Mouse (Mus musculus) layer of hippocampus, postnatal 36 days (tissue): Measurements from ENCODE around the gene Slc6a19. TPM values are rescaled to one million over a fixed set of nuclear protein-coding genes. Genes with fewer than 3 reads are reported as not detected.
"Not testable (repeated sequence)": the region's sequence is repeated elsewhere in the genome, so short reads cannot be mapped to it uniquely, and the experiment has no call there.

Experiments
- DNase-seq, 2 experiments: peaks; one replicate each; pipeline ENCODE4 v3.0.0; 2022
- total RNA-seq, 2 experiments: library from RNA; stranded (reverse); gene quantifications; 2 replicates each; pipeline ENCODE4 v1.2.3; 2021

Slc6a19 gene
- total RNA-seq, 2 experiments from 2014 or later = not detected

GRCm38 (mm10) chr13:73712228-73712627 lies 7.6 kb upstream of the Slc6a19 start:
- no peak for DNase-seq

DNA sequence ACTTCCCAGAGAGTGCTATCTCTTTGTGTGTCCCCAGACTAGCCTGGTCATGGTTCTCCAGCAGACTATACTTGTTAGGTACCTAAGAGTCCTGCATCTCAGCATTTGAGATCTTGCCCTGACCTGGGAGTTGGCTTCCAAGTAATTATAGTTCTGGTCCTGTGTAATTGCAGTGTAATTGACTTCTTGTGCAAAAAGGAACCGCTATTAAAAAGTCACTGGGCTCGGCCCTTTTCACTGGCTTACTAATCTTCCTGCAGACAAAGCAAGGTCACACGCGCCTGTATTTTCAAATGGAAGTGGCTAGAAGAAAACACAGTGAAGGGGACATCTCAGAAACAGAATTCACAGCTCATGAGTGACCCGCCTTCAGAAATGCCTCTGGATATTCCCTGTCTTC lies 7.1 kb upstream of the Slc6a19 start:
- no peak for DNase-seq

DNA sequence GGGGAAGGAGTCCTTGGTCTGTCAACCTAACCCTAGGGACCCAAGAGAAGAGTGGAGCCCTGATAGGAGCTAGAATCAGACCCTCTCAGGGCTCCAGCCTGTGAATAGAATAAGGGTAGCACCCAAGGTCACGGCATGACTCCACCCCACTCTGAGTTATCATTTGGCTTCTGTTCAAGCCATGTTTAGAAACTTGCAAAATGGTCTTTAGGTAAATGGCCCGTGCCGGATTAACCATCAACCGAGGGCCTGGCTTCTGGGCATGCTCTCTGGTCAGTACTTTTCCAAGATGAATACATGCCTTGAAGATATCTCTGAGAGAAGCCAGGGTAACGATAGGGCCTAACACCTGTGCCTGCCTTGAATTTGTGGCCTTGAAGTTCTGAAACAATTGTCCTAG lies 6.6 kb upstream of the Slc6a19 start:
- DNase-seq = no peak

GRCm38 (mm10) chr13:73709491-73709890 lies 4.8 kb upstream of the Slc6a19 start:
- no peak for DNase-seq

DNA sequence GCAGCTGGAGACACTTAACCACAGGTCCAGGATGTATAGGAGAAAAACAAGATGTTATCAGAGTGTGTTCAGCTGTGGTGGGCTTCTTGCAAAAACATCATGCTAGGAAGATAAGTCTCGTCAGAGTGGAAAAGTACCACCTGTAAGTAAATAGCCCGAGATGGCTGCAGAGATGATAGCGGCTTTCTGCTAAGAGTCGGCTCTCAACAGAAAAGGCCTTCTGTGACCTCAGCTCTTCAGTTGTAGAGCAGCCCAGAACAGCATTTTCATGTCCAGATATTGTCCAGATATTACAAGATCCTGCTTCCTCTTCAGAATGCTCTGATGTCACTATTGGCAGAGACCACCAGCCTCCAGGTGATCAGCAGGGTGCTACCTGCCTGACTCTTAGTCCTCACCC lies 1.2 kb downstream of the Slc6a19 start:
- DNase-seq = not testable (repeated sequence)

GRCm38 (mm10) chr13:73702776-73703175 lies 1.9 kb downstream of the Slc6a19 start:
- DNase-seq = no peak

- DNase-seq = no peak
Observed at GRCm38 (mm10) chr13:73701161-73701883, 3.3 kb downstream of the Slc6a19 start.

DNA sequence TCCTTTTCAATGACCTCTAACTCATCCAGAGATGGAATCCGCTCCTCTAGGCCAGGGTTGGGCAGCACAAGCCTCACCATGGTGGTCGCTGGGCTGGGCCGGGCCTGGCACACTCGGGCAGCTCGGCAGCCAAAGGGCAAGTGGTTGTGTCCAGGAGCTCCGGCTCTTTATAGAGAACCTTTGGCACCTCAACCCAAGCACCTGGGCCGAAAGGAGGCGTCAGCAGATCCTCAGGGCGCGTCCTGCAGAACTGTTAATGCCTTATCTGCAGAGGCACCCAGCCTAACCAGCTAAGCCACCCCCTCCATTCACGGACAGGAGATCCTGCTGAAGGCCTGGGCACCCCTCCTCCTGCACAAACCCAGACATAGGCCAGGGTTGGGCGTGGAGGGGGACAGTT lies 4.1 kb downstream of the Slc6a19 start:
- no peak for DNase-seq

GRCm38 (mm10) chr13:73699714-73700113 lies 5.0 kb downstream of the Slc6a19 start:
- no peak for DNase-seq

- no peak for DNase-seq
Observed at GRCm38 (mm10) chr13:73696529-73696928, 8.1 kb downstream of the Slc6a19 start.

- no peak for DNase-seq
Observed at GRCm38 (mm10) chr13:73694972-73695371, 9.7 kb downstream of the Slc6a19 start.

DNA sequence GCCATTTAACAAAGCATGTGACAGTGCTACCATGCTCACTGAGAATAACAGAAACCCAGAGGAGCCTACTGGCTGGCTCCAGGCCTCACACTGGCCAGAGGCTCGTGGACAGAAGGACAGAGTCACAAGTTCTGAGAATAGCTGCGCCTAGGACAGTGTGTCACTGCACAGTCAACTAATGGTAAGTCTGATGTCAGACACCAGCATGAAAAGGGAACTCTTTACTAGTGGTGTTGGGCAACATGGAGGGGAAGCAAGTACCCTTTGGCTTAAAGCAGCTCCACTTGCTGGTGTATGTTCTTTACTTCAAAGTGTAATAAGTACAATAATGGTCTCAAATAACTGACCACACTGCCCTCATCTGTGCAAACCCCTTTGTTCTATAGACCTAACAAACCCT lies 11.3 kb downstream of the Slc6a19 start:
- DNase-seq = no peak

DNA sequence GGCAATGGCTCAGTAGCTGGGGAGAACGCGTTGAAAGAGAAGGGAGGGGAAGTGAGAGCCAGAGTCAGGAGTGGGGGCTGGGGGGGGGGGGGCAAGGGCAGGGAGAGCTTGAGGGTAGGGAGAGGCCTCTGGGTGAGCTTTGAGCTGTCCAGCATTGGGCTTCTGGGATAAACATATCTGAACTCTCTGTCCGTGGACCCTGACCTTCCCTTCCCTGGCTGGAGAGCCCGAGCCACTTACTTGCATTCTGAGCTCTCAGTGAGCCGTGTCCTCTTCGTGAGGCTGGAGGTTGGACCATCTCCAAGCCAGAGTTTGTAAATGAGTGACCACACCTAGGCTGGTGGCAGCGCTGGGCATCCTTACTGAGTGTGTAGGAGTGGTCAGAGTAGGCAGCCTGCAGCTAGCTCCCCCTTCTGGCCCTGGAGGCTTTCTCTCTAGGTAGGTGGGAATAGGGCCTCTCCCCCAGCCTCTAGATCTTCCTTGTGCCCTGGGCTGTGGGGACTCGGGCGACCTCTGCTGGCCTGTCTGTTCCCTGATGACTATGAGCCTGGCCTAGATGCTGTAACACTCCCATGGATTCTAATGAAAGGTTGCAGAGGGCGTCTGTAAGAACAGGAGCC lies 12.3 kb downstream of the Slc6a19 start:
- peak; percentile 37 to 44 for DNase-seq

GRCm38 (mm10) chr13:73688934-73689333 lies 15.7 kb downstream of the Slc6a19 start:
- DNase-seq = no peak

GRCm38 (mm10) chr13:73687601-73688000 lies 17.1 kb downstream of the Slc6a19 start:
- DNase-seq = no peak

DNA sequence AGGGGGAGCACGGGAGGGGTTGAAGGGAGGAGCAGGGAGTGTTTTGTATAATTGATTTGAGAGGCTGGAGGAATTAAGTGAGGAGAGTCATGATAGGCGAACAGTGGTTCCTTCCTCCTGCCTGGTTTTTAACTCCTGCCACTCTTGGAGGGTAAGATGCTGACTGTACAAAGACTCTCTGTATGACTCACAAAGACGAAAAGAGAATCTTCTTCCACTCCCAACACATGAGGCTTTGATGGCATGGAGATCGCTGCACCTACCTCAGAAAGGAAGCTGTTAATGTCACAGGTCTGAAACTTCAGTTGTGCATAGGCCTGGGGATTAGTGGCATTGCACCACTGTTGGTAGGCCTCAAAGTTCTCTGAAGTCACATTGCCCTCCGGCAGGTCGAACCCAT lies 19.2 kb downstream of the Slc6a19 start:
- no peak for DNase-seq

DNA sequence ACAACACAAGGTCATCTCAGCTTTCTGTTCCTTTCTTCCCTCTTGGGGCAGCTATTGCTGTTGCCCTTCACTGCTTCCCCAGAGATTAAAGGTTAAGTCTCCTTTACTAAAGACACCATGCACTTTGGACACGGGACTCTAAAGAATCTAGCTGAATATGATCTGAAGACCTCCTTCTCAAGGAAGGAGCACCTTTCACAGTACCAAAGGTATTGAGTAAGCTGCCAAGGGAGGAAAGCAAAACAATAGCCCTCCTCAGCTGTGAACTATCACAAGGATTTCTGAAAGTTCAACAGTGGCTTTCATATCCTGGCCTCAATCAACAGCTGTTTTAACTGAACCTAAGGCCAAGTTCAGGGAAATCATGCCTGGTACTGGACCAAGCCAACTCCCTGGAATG lies 20.3 kb downstream of the Slc6a19 start:
- DNase-seq = no peak

GRCm38 (mm10) chr13:73683682-73684081 lies 21.0 kb downstream of the Slc6a19 start:
- peak; percentile 4 to 15 for DNase-seq

- no peak for DNase-seq
Observed at GRCm38 (mm10) chr13:73682226-73682625, 22.4 kb downstream of the Slc6a19 start.

DNA sequence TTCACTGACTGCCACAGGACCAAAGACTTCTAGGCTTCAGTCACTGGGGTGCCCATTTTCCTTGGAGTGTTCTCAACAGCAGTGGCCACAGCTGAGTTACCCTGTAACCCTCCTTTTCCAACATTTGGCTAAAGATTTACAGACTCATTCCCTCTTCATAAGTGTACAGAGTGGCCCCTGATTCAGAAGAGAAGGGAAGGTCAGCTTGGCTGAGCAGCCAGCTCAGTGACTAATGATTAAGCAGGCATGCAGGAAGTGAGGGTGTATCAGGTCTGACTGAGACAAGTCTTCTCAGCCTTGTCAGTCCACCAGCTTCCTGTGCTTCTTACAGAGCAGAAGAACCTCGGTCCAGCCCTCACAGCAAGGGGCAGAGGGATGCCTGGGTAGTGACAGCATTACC lies 24.3 kb downstream of the Slc6a19 start:
- DNase-seq = no peak

GRCm38 (mm10) chr13:73679311-73679710 lies 25.4 kb downstream of the Slc6a19 start:
- DNase-seq = no peak

GRCm38 (mm10) chr13:73677853-73678252 lies 26.8 kb downstream of the Slc6a19 start, which contains the start of gene Slc6a18:
Slc6a18 (minus strand) TSS chr13:73678023.
- no peak for DNase-seq

- DNase-seq = no peak
Observed at GRCm38 (mm10) chr13:73675161-73675560, 29.5 kb downstream of the Slc6a19 start.

GRCm38 (mm10) chr13:73660163-73660695 lies 44.4 kb downstream of the Slc6a19 start:
- no peak for DNase-seq
